Mouse (Mus musculus) embryonic facial prominence, embryonic 11.5 days (tissue): Measurements from ENCODE around the gene Vps53. TPM values are rescaled to one million over a fixed set of nuclear protein-coding genes. Genes with fewer than 3 reads are reported as not detected.
A peak's percentile ranks its signal among the peaks of the same experiment; 100 is the strongest.
"Not testable (repeated sequence)": the region's sequence is repeated elsewhere in the genome, so short reads cannot be mapped to it uniquely, and the experiment has no call there.

Experiments
- ATAC-seq: fragments of 200-750 bp; cut with Nextera tagmentation; replicated peaks from 2 replicates; pipeline ENCODE4 v1.8.0; 2017; ENCODE audit warnings: low read depth; ENCODE audit not compliant: insufficient number of reproducible peaks, low FRiP score, low TSS enrichment
- DNase-seq: peaks from one replicate; pipeline ENCODE4 v3.0.0-alpha.2; 2015; ENCODE audit warnings: low spot score
- H3K27ac ChIP-seq: fragments of 300-500 bp; sonication (generic); replicated peaks from 2 replicates; pipeline ENCODE4 v1.5.1; 2014; ENCODE audit warnings: mild to moderate bottlenecking, low read depth, low read length, control low read depth
- H3K27me3 ChIP-seq: fragments of 300-500 bp; sonication (generic); 2 replicates; pipeline ENCODE4 v1.6.1; 2014; ENCODE audit warnings: mild to moderate bottlenecking, low read length, moderate library complexity, mixed read lengths; ENCODE audit not compliant: control insufficient read depth, insufficient read depth
- H3K36me3 ChIP-seq: fragments of 300-500 bp; sonication (generic); replicated peaks from 2 replicates; pipeline ENCODE4 v1.6.1; 2014; ENCODE audit warnings: low read depth, mild to moderate bottlenecking, low read length, moderate library complexity, mixed read lengths; ENCODE audit not compliant: control insufficient read depth, insufficient read depth
- H3K4me1 ChIP-seq: fragments of 300-500 bp; sonication (generic); 2 replicates; pipeline ENCODE4 v1.6.1; 2014; ENCODE audit warnings: low read length, mixed read lengths; ENCODE audit not compliant: control insufficient read depth, insufficient read depth
- H3K4me2 ChIP-seq: fragments of 300-500 bp; sonication (generic); 2 replicates; pipeline ENCODE4 v1.6.1; 2014; ENCODE audit warnings: low read depth, mild to moderate bottlenecking, control low read depth, low read length, moderate library complexity
- H3K4me3 ChIP-seq: fragments of 300-500 bp; sonication (generic); 2 replicates; pipeline ENCODE4 v1.5.1; 2014; ENCODE audit warnings: low read depth, low read length, control low read depth
- H3K9ac ChIP-seq: fragments of 300-500 bp; sonication (generic); replicated peaks from 2 replicates; pipeline ENCODE4 v1.6.1; 2014; ENCODE audit warnings: mild to moderate bottlenecking, control low read depth, low read length
- H3K9me3 ChIP-seq: fragments of 300-500 bp; sonication (generic); replicated peaks from 2 replicates; pipeline ENCODE4 v1.6.1; 2016; ENCODE audit warnings: mild to moderate bottlenecking, low read length, inconsistent platforms, mixed read lengths; ENCODE audit not compliant: control insufficient read depth
- WGBS: fragments of 180-500 bp; shearing (Covaris S2); extraction: QIAGEN DNeasy Blood & Tissue Kit; methylation state at CpG from one replicate; pipeline ENCODE4 v1.1.7; 2014; 5-methylcytosine and 5-hydroxymethylcytosine counted together
- polyA plus RNA-seq: library from polyadenylated mRNA; unstranded; fragments of >200 nt; fragmentation: Nextera tagmentation; extraction: Ambion mirVana; gene quantifications from 2 replicates; pipeline ENCODE4 v1.2.1, GENCODE M21; 2014

The Vps53 gene
- polyA plus RNA-seq, 1 experiment from 2014 or later: 41.1 TPM

GRCm38 (mm10) chr11:76213841-76214240 is 34.4 kb upstream of the Vps53 start:
- no peaks in the 10 kb centered on the region for H3K9me3 ChIP-seq
- H3K9ac ChIP-seq: no peak overlapping the region
- no peak overlapping the region for H3K4me2 ChIP-seq
- no peak overlapping the region for H3K4me3 ChIP-seq
- no peak overlapping the region for H3K27ac ChIP-seq
- no peak for DNase-seq
- WGBS: 77% methylated on average over 5 of the region's 5 CpGs
- no peaks in the 10 kb centered on the region for H3K4me1 ChIP-seq
- ATAC-seq: no peak
- H3K36me3 ChIP-seq: peaks cover 8% of the 10 kb centered on the region
- H3K27me3 ChIP-seq: no peaks in the 10 kb centered on the region

- H3K4me1 ChIP-seq, H3K9ac ChIP-seq, H3K9me3 ChIP-seq, H3K27ac ChIP-seq, H3K27me3 ChIP-seq, H3K4me2 ChIP-seq, H3K4me3 ChIP-seq, ATAC-seq, DNase-seq: not testable (repeated sequence)
- 92% methylated on average over 3 of the region's 6 CpGs for WGBS
- peaks cover 12% of the 10 kb centered on the region for H3K36me3 ChIP-seq
Observed at GRCm38 (mm10) chr11:76211595-76211994, 32.1 kb upstream of the Vps53 start.

GRCm38 (mm10) chr11:76210228-76210985 is 31.0 kb upstream of the Vps53 start:
- Histone ChIP-seq H3K9me3 (no peaks in the 10 kb centered on the region), H3K4me1 (no peaks in the 10 kb centered on the region), H3K9ac (no peak overlapping the region), H3K27me3 (no peaks in the 10 kb centered on the region), H3K27ac (no peak overlapping the region), H3K4me3 (no peak overlapping the region), H3K4me2 (no peak overlapping the region), H3K36me3 (peaks cover 12% of the 10 kb centered on the region)
- ATAC-seq (no peak), DNase-seq (no peak)
- 89% methylated on average over 13 of the region's 13 CpGs for WGBS

- H3K9me3 ChIP-seq: no peaks in the 10 kb centered on the region
- no peak overlapping the region for H3K4me2 ChIP-seq
- H3K4me3 ChIP-seq: no peak overlapping the region
- H3K4me1 ChIP-seq: no peaks in the 10 kb centered on the region; the same call in 1 of the 2 replicates
- peaks cover 4% of the 10 kb centered on the region for H3K36me3 ChIP-seq
- 92% methylated on average over 5 of the region's 5 CpGs for WGBS
- DNase-seq (no peak), ATAC-seq (no peak)
- no peaks in the 10 kb centered on the region for H3K27me3 ChIP-seq
- H3K9ac ChIP-seq: no peak overlapping the region
- no peak overlapping the region for H3K27ac ChIP-seq
Observed at GRCm38 (mm10) chr11:76206793-76207192, 27.3 kb upstream of the Vps53 start.

GRCm38 (mm10) chr11:76201761-76202674 is 22.6 kb upstream of the Vps53 start:
- H3K27ac ChIP-seq: peak overlapping the region; percentile 73; the same call in 1 of the 2 replicates
- peak; percentile 87 for DNase-seq
- peak overlapping the region; percentile 93 for H3K4me2 ChIP-seq
- under 1% methylated on average over 70 of the region's 90 CpGs for WGBS
- ATAC-seq: peak; percentile 98
- H3K4me1 ChIP-seq: no peaks in the 10 kb centered on the region; the same call in 1 of the 2 replicates
- H3K4me3 ChIP-seq: peak overlapping the region; percentile 83
- H3K36me3 ChIP-seq: no peaks in the 10 kb centered on the region
- no peaks in the 10 kb centered on the region for H3K9me3 ChIP-seq
- no peaks in the 10 kb centered on the region for H3K27me3 ChIP-seq
- peak overlapping the region; percentile 91 for H3K9ac ChIP-seq

- no peak for DNase-seq
Observed at GRCm38 (mm10) chr11:76196977-76197469, 17.6 kb upstream of the Vps53 start.

GRCm38 (mm10) chr11:76196275-76196976 is 17.0 kb upstream of the Vps53 start:
- ATAC-seq: no peak
- Histone ChIP-seq H3K4me1 (no peaks in the 10 kb centered on the region; the same call in 1 of the 2 replicates), H3K27ac (no peak overlapping the region), H3K36me3 (no peaks in the 10 kb centered on the region), H3K9ac (no peak overlapping the region), H3K27me3 (no peaks in the 10 kb centered on the region), H3K9me3 (no peaks in the 10 kb centered on the region), H3K4me2 (no peak overlapping the region), H3K4me3 (no peak overlapping the region)
- DNase-seq: no peak
- WGBS: 71% methylated on average over 8 of the region's 8 CpGs

More at GRCm38 (mm10) chr11:76196977-76197469, 17.6 kb upstream of the Vps53 start:
- H3K36me3 ChIP-seq: no peaks in the 10 kb centered on the region
- no peaks in the 10 kb centered on the region for H3K9me3 ChIP-seq
- 59% methylated on average over 8 of the region's 8 CpGs for WGBS
- H3K4me3 ChIP-seq: no peak overlapping the region
- no peaks in the 10 kb centered on the region; the same call in 1 of the 2 replicates for H3K4me1 ChIP-seq
- no peak overlapping the region for H3K4me2 ChIP-seq
- H3K27me3 ChIP-seq: no peaks in the 10 kb centered on the region
- no peak for ATAC-seq
- no peak overlapping the region for H3K27ac ChIP-seq
- H3K9ac ChIP-seq: no peak overlapping the region
